Mouse (Mus musculus) megakaryocyte, embryonic 14.5 days (primary cell): ENCODE data around the gene Samd8.

ENCODE experiments used
- FLI1 ChIP-seq: IDR thresholded peaks from 2 replicates; pipeline ENCODE4 v1.6.1; 2012; ENCODE audit warnings: low read length, inconsistent platforms, mixed read lengths
- GATA1 ChIP-seq: IDR thresholded peaks from 3 replicates; pipeline ENCODE4 v1.6.1; 2012; ENCODE audit warnings: mixed read lengths, low read length, inconsistent platforms, borderline replicate concordance

DNA sequence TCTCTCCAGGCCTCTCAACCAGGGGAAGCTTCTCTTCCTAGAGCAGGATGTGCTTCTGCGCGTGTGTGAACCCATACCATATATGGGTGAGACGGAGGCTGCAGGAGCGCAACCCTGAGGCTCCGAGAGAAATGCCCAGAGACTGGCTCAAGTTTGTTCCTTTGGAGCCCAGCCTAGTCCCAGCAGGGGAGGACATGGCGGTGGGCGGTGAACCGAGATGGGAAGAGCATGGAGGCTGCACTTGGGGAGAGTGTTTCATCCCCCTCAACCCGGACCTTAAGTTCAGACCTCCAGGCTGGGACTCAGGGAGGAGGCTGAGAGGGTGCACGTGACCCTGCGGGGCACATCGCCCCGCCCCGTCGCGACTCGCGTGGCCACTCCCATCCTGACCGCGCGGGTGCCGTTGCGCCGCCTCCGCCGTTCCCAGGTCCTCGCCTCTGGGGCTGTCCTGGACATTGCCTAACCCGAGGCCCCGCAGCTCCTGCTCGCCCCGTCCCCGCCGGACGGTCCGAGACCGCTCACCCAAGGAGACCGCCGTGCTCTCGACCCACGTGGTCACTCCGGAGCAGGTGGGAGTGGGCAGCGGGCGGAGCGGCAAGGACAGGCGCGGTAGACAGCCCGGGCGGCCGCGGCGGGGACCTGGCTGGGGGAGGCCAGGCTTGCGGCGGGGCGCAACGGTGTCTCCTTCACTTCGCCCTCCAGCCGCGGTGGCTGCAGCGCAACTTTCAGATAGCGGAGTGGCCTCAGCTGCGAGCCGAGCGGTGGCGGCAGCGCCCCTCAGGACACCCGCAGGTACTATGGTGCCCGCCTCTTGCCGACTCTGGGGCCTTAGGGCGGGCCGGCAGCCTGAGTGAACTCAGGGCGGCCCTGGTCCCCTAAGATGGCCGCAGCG is 80.8 kb downstream of the Samd8 start:
- TF ChIP-seq GATA1, result no peak
- TF ChIP-seq FLI1, result no peak
